Mouse (Mus musculus) G1E (cell line): ENCODE data around the gene Kif18b. TPM values are rescaled to one million over a fixed set of nuclear protein-coding genes. Genes with fewer than 3 reads are reported as not detected.

Experiments
- ATAC-seq: 2 replicates; pipeline ENCODE4 v1.8.0; 2016; ENCODE audit warnings: mild to moderate bottlenecking; ENCODE audit not compliant: insufficient number of reproducible peaks, poor library complexity, low FRiP score, severe bottlenecking; ENCODE audit errors: extremely low read depth
- DNase-seq: peaks from one replicate; pipeline ENCODE4 v3.0.0; 2012; ENCODE audit warnings: low spot score
- H3K27me3 ChIP-seq: 2 replicates; pipeline ENCODE4 v1.6.1; 2012; ENCODE audit warnings: mild to moderate bottlenecking, low read length, inconsistent platforms; ENCODE audit not compliant: insufficient read depth
- H3K36me3 ChIP-seq: replicated peaks from 2 replicates; pipeline ENCODE3; 2012; ENCODE audit warnings: mild to moderate bottlenecking, inconsistent platforms
- H3K4me1 ChIP-seq: 2 replicates; pipeline ENCODE4 v1.6.1; 2012; ENCODE audit warnings: low read depth, low read length, inconsistent platforms, mixed read lengths; ENCODE audit not compliant: insufficient read depth
- H3K4me3 ChIP-seq: 2 replicates; pipeline ENCODE4 v1.5.1; 2012; ENCODE audit warnings: low read depth, mild to moderate bottlenecking, inconsistent platforms, low read length, moderate library complexity, mixed read lengths
- H3K9me3 ChIP-seq: replicated peaks from 2 replicates; pipeline ENCODE4 v1.6.1; 2012; ENCODE audit warnings: inconsistent platforms
- CTCF ChIP-seq: IDR thresholded peaks from 2 replicates; pipeline ENCODE4 v1.5.1; 2012; ENCODE audit warnings: low read depth, low read length, inconsistent platforms, mixed read lengths
- GATA1 ChIP-seq: IDR thresholded peaks from 2 replicates; pipeline ENCODE4 v1.6.1; 2012; ENCODE audit warnings: borderline replicate concordance, low read length, inconsistent platforms, mixed read lengths
- GATA2 ChIP-seq: IDR thresholded peaks from 2 replicates; pipeline ENCODE4 v1.6.1; 2012; ENCODE audit warnings: low read depth, low read length, inconsistent platforms, borderline replicate concordance
- POLR2AphosphoS5 ChIP-seq: IDR thresholded peaks from 2 replicates; pipeline ENCODE4 v1.6.1; 2012; ENCODE audit warnings: low read depth, low read length, inconsistent platforms; ENCODE audit not compliant: insufficient replicate concordance
- TAL1 ChIP-seq: conservative IDR thresholded peaks from 2 replicates; pipeline ENCODE4 v1.6.1; 2012; ENCODE audit warnings: low read depth, low read length, inconsistent platforms, mixed read lengths
- polyA plus RNA-seq: library from polyadenylated mRNA; stranded (reverse); fragments of >175 nt; gene quantifications from 2 replicates; pipeline ENCODE4 v1.2.3, GENCODE M21; 2012
- total RNA-seq, 2 experiments: library from RNA; stranded (forward) in 1 of 2; stranded (reverse) in 1 of 2; fragments of 200-1000 nt in 1 of 2; fragments of >200 nt in 1 of 2; fragmentation: Nextera tagmentation in 1 of 2; gene quantifications; 2 replicates each; pipeline ENCODE4 v1.2.3; 2014 to 2017

Gene Kif18b
- total and polyA plus RNA-seq, 3 experiments: 25.5 to 76.2 (median 42.6) TPM

GRCm38 (mm10) chr11:102948043-102948961 lies 23.4 kb upstream of the Kif18b start:
- TF ChIP-seq CTCF (no peak), GATA2 (no peak), POLR2AphosphoS5 (no peak), GATA1 (no peak), TAL1 (no peak)
- Histone ChIP-seq H3K4me3 (peak overlapping the region; percentile 60; the same call in 1 of the 2 replicates), H3K36me3 (no peaks in the 10 kb centered on the region), H3K4me1 (peaks cover 4% of the 10 kb centered on the region; the same call in 1 of the 2 replicates), H3K9me3 (peaks cover 14% of the 10 kb centered on the region), H3K27me3 (peaks cover 89% of the 10 kb centered on the region)
- DNase-seq: peak; percentile 28
- ATAC-seq: no peak

GRCm38 (mm10) chr11:102946992-102947343 lies 22.0 kb upstream of the Kif18b start:
- no peak for TF ChIP-seq GATA1
- TF ChIP-seq CTCF: no peak
- Histone ChIP-seq H3K27me3 (peaks cover 85% of the 10 kb centered on the region), H3K4me3 (no peak overlapping the region)

GRCm38 (mm10) chr11:102946265-102946991 lies 21.5 kb upstream of the Kif18b start, which contains the start of gene C1ql1:
TSS of gene C1ql1 (minus strand) at chr11:102946688.
- DNase-seq (no peak), ATAC-seq (no peak)
- peaks cover 80% of the 10 kb centered on the region for H3K27me3 ChIP-seq
- H3K4me3 ChIP-seq: no peak within 1 kb of the TSS; the same call in 1 of the 2 replicates
- TF ChIP-seq TAL1 (no peak), POLR2AphosphoS5 (no peak), GATA2 (no peak), CTCF (no peak), GATA1 (no peak)
- peaks cover 10% of the 10 kb centered on the region for H3K4me1 ChIP-seq
- no peaks in the 10 kb centered on the region for H3K36me3 ChIP-seq
- peaks cover 14% of the 10 kb centered on the region for H3K9me3 ChIP-seq

More at GRCm38 (mm10) chr11:102946992-102947343, 22.0 kb upstream of the Kif18b start:
- no peak for DNase-seq
- ATAC-seq: no peak
- H3K36me3 ChIP-seq: no peaks in the 10 kb centered on the region
- peaks cover 14% of the 10 kb centered on the region for H3K9me3 ChIP-seq
- peaks cover 4% of the 10 kb centered on the region for H3K4me1 ChIP-seq

- ATAC-seq (no peak), DNase-seq (no peak)
- Histone ChIP-seq H3K36me3 (no peaks in the 10 kb centered on the region), H3K27me3 (peaks cover 80% of the 10 kb centered on the region), H3K4me1 (peaks cover 17% of the 10 kb centered on the region), H3K9me3 (peaks cover 14% of the 10 kb centered on the region), H3K4me3 (no peak overlapping the region)
- TF ChIP-seq GATA1 (no peak), GATA2 (no peak), TAL1 (no peak), CTCF (no peak)
Observed at GRCm38 (mm10) chr11:102945306-102946264, 20.7 kb upstream of the Kif18b start.

- DNase-seq: no peak
- Histone ChIP-seq H3K36me3 (no peaks in the 10 kb centered on the region), H3K9me3 (peaks cover 7% of the 10 kb centered on the region), H3K4me3 (no peak overlapping the region), H3K27me3 (peaks cover 82% of the 10 kb centered on the region), H3K4me1 (peaks cover 19% of the 10 kb centered on the region)
- TF ChIP-seq CTCF: no peak
- TF ChIP-seq GATA1: no peak
- no peak for TF ChIP-seq TAL1
- no peak for TF ChIP-seq POLR2AphosphoS5
- TF ChIP-seq GATA2: no peak
- no peak for ATAC-seq
Observed at GRCm38 (mm10) chr11:102941236-102941635, 16.3 kb upstream of the Kif18b start.

- no peaks in the 10 kb centered on the region for H3K36me3 ChIP-seq
Observed at GRCm38 (mm10) chr11:102939024-102939675, 14.2 kb upstream of the Kif18b start.

More at GRCm38 (mm10) chr11:102939024-102939675, 14.2 kb upstream of the Kif18b start:
- ATAC-seq: no peak
- TF ChIP-seq GATA1 (no peak), TAL1 (no peak), POLR2AphosphoS5 (no peak), CTCF (no peak), GATA2 (no peak)
- H3K4me1 ChIP-seq: peaks cover 19% of the 10 kb centered on the region
- no peak overlapping the region for H3K4me3 ChIP-seq
- no peaks in the 10 kb centered on the region for H3K9me3 ChIP-seq
- peaks cover 84% of the 10 kb centered on the region for H3K27me3 ChIP-seq
- DNase-seq: no peak
